Comparison of ENCODE assay signal across 8 mouse cellular contexts in the genomic region with DNA sequence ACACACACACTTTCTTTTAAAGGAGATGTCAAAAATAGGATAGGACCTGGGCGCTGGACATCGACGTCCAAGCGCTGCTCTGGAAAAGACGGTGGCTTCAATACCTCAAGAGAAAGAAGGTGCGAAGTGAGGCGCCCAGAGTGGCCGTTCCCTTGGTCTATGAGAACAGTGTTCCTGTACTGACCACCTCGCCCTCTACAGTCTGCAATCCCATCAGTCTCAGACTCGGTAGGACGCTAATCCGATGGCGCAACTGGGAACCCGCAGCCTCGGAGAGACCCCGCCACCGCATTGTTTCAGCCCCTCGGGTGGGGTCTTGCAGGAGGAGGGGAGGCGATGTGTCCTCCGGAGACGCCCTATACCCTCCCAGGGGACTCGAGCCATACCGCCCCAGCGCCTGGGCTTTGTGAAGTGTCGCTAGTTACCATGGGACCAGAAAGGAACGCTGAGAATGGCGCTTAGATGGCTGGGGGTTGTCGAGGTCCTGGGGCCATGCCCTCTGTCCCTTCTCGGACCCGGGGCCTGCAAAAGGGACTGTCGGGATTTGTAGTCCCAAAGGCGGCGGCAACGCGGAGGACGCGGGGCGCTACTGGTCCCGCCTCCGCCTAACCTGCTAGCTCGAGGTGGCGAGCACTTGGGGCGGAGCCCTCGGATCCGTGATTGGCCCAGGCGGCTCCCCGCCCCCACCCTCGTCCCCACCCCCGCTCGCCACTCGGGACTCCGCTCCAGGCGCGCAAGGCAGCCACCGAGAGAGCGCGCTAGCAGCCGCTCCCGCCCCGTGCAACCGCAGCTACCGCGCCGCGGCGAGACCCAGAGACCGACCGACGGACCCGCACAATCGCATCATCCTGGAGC. TPM values are rescaled to one million over a fixed set of nuclear protein-coding genes. Genes with fewer than 3 reads are reported as not detected.
DNase-seq lines count a peak whose midpoint lies in the region; ATAC-seq and TF ChIP-seq lines count a peak whose summit lies in the region.

Gene Dpysl5, plus strand, starts transcription at position 418 of the 855 bp plus-strand sequence.

- no peaks in the 10 kb centered on the region for H3K27me3 ChIP-seq in hindbrain, embryonic 16.5 days (replicated peaks; ENCODE audit: control insufficient read depth, insufficient read depth, low read length)

- H3K9ac ChIP-seq in hindbrain, embryonic 16.5 days (ENCODE audit: low read depth, low read length), result peak within 1 kb of the TSS; percentile 95

- intact Hi-C loops in gastrocnemius, adult 2 months (cut with DNase I), result no loop called here

- peak; percentile 89 for ATAC-seq in hindbrain, embryonic 16.5 days

- H3K36me3 ChIP-seq in hindbrain, embryonic 16.5 days (ENCODE audit: control insufficient read depth, insufficient read depth, low read length), result no peaks in the 10 kb centered on the region

- 0 out of 2 replicates have a peak within 1 kb of the TSS, but pooled peaks have one; percentile 1 for H3K27ac ChIP-seq in cortical plate, adult 2 months (ENCODE audit: insufficient read depth, low read length)
- H3K27ac ChIP-seq in gastrocnemius, adult 2 months, result peak within 1 kb of the TSS; percentile 79
- H3K27ac ChIP-seq in hindbrain, embryonic 16.5 days (ENCODE audit: low read depth, low read length), result peak within 1 kb of the TSS; percentile 96

- no peaks in the 10 kb centered on the region for H3K4me1 ChIP-seq in cortical plate, adult 2 months (ENCODE audit: control insufficient read depth, insufficient read depth, low read length)
- peaks cover 4% of the 10 kb centered on the region for H3K4me1 ChIP-seq in hindbrain, embryonic 16.5 days (ENCODE audit: control insufficient read depth, insufficient read depth, low read depth, low read length)

- WGBS in hindbrain, embryonic 16.5 days, result under 1% methylated on average over 59 of the region's 71 CpGs

- peak within 1 kb of the TSS; percentile 59 for H3K4me2 ChIP-seq in hindbrain, embryonic 16.5 days (ENCODE audit: low read length)

- no peaks in the 10 kb centered on the region for H3K9me3 ChIP-seq in hindbrain, embryonic 16.5 days (ENCODE audit: control insufficient read depth, low read length)

- TF ChIP-seq CTCF in cortical plate, adult 2 months (IDR thresholded peaks at IDR 0.05; ENCODE audit: extremely low read depth, insufficient read depth, low read length), result no peak
- TF ChIP-seq CTCF in gastrocnemius, adult 2 months (IDR thresholded peaks at IDR 0.05), result peak; percentile 39; the same call in 1 of the 2 replicates

- peak; percentile 44; the same call in 1 of the 2 replicates for TF ChIP-seq POLR2A in cortical plate, adult 2 months (IDR thresholded peaks at IDR 0.05; ENCODE audit: extremely low read depth, insufficient read depth, low read length)

- peak; percentile 87 for DNase-seq in adrenal gland, adult 2 months
- peak; percentile 92 for DNase-seq in gastrocnemius, adult 2 months
- peak; percentile 65 to 66 for DNase-seq in left cerebral cortex, adult 18-20 months (ENCODE audit: low spot score in 2 of 2)
- DNase-seq in lung, postnatal 25 days (ENCODE audit: low spot score), result peak; percentile 82
- peak; percentile 94 for DNase-seq in retina, embryonic 14.5 days (ENCODE audit: low spot score)
- DNase-seq in thymus, postnatal 4 days, result peak; percentile 81

- peak within 1 kb of the TSS; percentile 84 for H3K4me3 ChIP-seq in cortical plate, adult 2 months (ENCODE audit: insufficient read depth, low read length)
- H3K4me3 ChIP-seq in gastrocnemius, adult 2 months, result peak within 1 kb of the TSS; percentile 82
- H3K4me3 ChIP-seq in hindbrain, embryonic 16.5 days (ENCODE audit: low read length), result peak within 1 kb of the TSS; percentile 73

RNA-seq across cellular contexts. Expression of gene Dpysl5, which starts in this region (rescaled TPM):
- total RNA-seq in adrenal gland, adult 2 months (2021), result 1 to 10 TPM in 1 of 2 experiments, under 1 TPM in 1; 0.92 to 2.3 TPM
- polyA plus RNA-seq in adrenal gland, adult 2 months (2012; rRNA removed), result 0.62 and 0.98 TPM in 2 replicates
- polyA plus RNA-seq in cortical plate, adult 2 months (2012; rRNA removed), result 16.9 and 18.9 TPM in 2 replicates
- 1 to 10 TPM in 1 of 2 experiments, under 1 TPM in 1; 0.98 to 2.9 TPM for total RNA-seq in gastrocnemius, adult 2 months (2021)
- polyA plus RNA-seq in hindbrain, embryonic 16.5 days (2015; fragmentation: Nextera tagmentation; extraction: Ambion mirVana), result 200 and 274 TPM in 2 replicates
- 10 to 100 TPM; 18.2 to 20.6 TPM for total RNA-seq in left cerebral cortex, adult 18-20 months (2021)

Comparison
In these comparisons a context has a peak if more than half of its experiments do, and no peak if none do; other contexts are left out.
1. Peak in every context shown above with its lines: DNase-seq, ATAC-seq, H3K4me3 ChIP-seq and H3K27ac ChIP-seq.
2. RNA of gene Dpysl5 (total RNA-seq): 18.2 to 20.6 TPM in left cerebral cortex, adult 18-20 months; 0.98 to 2.9 TPM in gastrocnemius, adult 2 months and 0.92 to 2.3 TPM in adrenal gland, adult 2 months; every median in the first group is over 4 times any median in the second.
3. H3K27ac ChIP-seq: peak in every context shown above with its lines; median percentile 96 in hindbrain, embryonic 16.5 days; 79 in gastrocnemius, adult 2 months; 1 in cortical plate, adult 2 months.